Mouse (Mus musculus) retina, postnatal 7 days (tissue): ENCODE measurements around the gene Vmn1r87.
"Not testable (repeated sequence)": the region's sequence is repeated elsewhere in the genome, so short reads cannot be mapped to it uniquely, and the experiment has no call there.

Source experiments
- DNase-seq: peaks from one replicate; pipeline ENCODE4 v3.0.0-alpha.2; 2012; ENCODE audit warnings: low read depth, low spot score

The Vmn1r87 gene

DNA sequence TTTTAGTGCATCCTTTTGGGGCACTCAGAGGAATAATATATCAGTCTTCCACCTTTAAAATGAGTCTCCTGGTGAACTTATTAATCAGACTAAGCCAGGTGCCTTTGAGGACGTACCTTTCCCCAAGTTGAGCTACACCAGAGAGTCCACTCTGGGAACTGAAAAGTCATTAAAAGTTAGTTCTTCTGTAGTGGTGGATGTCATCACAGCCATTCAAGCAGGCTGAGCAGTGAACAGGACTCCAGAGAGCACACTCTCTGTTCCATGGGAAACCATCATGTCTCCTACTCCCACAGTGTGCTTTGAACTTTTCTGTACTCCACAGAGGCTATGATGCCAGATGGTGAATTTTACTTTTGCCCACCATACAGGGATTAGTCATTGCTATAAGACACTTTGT is at the start of gene Vmn1r87:
Vmn1r87 (minus strand) TSS at position 101 of the 400 bp plus-strand sequence.
- DNase-seq: no peak

DNA sequence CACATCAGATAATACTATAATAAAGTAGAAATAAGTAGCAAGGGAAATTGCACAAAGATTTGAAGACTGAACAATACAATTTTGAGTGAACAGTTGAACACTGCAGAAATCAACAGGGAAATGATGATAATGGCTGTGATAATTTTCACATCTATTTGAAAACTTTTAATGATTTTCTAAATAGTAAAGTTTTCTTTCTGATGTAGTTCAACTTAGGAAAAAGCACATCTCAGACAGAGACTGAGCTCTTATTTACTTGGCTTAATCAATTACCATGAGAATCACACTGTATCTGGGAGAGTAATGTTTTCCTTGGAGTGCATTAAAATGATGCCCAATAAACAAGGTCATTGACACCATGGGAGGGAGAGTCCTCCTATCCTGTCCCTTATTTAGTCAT is 19.3 kb upstream of the Vmn1r87 start, which contains the start of gene Vmn1r88:
Vmn1r88 (plus strand) TSS at position 301 of the 400 bp plus-strand sequence.
- DNase-seq: no peak

DNA sequence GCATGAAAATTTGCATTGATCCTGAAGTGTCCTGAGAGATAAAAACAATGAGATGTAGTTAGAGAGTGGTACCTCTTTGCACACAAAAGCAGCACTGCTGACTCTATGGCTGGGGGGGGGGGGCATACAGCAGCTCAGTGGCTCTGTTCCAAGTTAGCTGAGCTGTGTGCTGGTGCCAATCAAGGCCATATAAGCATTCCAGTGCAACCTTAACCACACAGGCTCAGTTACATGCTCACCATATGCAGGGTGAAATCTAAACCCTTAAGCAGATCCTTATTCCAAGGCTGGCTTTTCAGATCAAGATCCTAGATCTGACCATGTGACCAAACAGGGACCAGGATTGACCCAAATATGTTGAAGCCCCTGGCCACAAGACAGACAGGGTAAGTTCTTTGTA is 2.6 kb downstream of the Vmn1r87 start:
- DNase-seq: no peak

- no peak for DNase-seq
Measured at GRCm38 (mm10) chr7:13131856-13132255, 8.1 kb downstream of the Vmn1r87 start.

DNA sequence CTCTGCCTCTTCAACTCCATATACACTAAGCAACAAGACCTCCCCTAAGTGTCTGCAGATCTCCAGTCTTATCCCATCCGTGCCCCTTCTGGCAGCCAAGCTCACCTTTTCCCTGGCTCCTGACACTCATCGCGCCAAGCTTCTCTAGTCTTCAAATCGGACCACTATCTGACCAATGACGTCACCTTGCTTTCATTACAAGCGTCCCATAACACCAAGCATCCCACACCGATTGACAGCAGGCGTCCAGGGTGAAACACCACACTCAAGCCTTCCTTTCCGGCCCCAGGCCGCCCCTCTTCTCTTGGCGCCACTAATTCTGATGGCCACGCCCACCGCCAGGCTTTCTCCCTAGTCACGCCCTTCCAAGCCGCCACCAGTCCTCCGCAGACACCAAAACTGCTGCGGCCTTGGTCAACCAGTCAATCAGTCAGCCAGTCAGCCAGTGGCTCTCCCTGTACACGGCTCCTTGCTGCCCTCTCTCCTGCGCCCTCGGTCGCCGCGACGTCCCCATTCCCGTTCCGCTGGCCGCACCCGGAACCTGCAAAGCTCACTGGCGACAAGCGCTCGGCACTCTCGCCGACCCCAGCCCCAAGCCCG is 16.3 kb downstream of the Vmn1r87 start:
- not testable (repeated sequence) for DNase-seq

DNA sequence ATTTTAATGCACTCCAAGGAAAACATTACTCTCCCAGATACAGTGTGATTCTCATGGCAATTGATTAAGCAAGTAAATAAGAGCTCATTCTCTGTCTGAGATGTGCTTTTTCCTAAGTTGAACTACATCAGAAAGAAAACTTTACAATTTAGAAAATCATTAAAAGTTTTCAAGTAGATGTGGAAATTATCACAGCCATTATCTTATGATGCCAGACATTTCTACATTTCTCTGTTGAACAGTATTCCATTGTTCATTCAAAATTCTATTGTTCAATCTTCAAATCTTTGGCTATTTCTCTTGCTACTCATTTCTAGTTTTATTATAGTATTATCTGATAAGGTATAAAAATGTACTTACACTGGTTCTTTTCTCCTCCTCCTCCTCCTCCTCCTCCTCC is 20.1 kb downstream of the Vmn1r87 start, which contains the start of gene Vmn1r86:
Vmn1r86 (minus strand) TSS at position 101 of the 400 bp plus-strand sequence.
- DNase-seq: no peak

DNA sequence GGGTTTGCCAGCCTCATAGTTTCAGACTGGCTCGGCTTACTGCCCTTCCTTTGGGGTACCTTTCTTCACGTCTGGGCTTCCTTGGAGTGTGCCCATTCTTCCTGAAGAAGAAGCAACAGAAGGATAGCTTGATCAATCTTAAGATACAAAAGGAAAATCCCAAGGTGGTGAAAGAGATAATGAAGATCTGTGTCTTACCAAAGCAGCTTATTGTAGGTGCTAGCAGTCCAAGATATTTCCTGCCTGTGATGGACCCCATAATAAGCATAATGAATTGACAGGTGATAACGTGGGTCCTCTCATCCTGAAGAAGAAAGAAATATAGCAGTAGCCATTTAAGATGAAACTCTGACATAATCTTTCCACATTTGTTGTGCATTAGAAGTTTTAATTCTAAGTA is 44.9 kb downstream of the Vmn1r87 start, which contains the start of gene Vmn1r85:
Vmn1r85 (minus strand) TSS at position 101 of the 400 bp plus-strand sequence.
- no peak for DNase-seq
